Mouse (Mus musculus): Measurements from ENCODE around the gene Bcar3.

Gene Bcar3

GRCm38 (mm10) chr3:122338897-122339296, 45.0 kb downstream of the Bcar3 start:
- no peak for DNase-seq

GRCm38 (mm10) chr3:122340135-122341068, 46.5 kb downstream of the Bcar3 start:
- no peak for DNase-seq

- DNase-seq: no peak
These were observed 49.5 kb downstream of the Bcar3 start for GRCm38 (mm10) chr3:122343437-122343853.

GRCm38 (mm10) chr3:122344350-122344749, 50.4 kb downstream of the Bcar3 start:
- no peak for DNase-seq

GRCm38 (mm10) chr3:122345977-122346472, 52.1 kb downstream of the Bcar3 start:
- no peak for DNase-seq

- DNase-seq: no peak
These were observed 52.7 kb downstream of the Bcar3 start for GRCm38 (mm10) chr3:122346600-122346999.

GRCm38 (mm10) chr3:122348677-122349076, 54.7 kb downstream of the Bcar3 start:
- no peak for DNase-seq

- no peak for DNase-seq
These were observed 58.9 kb downstream of the Bcar3 start for GRCm38 (mm10) chr3:122352801-122353200.

- no peak for DNase-seq
These were observed 65.5 kb downstream of the Bcar3 start for GRCm38 (mm10) chr3:122359426-122359825.

- no peak for DNase-seq
These were observed 66.0 kb downstream of the Bcar3 start for GRCm38 (mm10) chr3:122359954-122360353.

GRCm38 (mm10) chr3:122360721-122361138, 66.8 kb downstream of the Bcar3 start:
- no peak for DNase-seq

GRCm38 (mm10) chr3:122362719-122363118, 68.8 kb downstream of the Bcar3 start:
- no peak for DNase-seq

GRCm38 (mm10) chr3:122364565-122364964, 70.6 kb downstream of the Bcar3 start:
- no peak for DNase-seq

GRCm38 (mm10) chr3:122365326-122365725, 71.4 kb downstream of the Bcar3 start:
- DNase-seq: no peak

- DNase-seq: no peak
These were observed 77.9 kb downstream of the Bcar3 start for GRCm38 (mm10) chr3:122371646-122372341.

- no peak for DNase-seq
These were observed 78.7 kb downstream of the Bcar3 start for GRCm38 (mm10) chr3:122372617-122373016.

- DNase-seq: no peak
These were observed 82.1 kb downstream of the Bcar3 start for GRCm38 (mm10) chr3:122376011-122376410.

- no peak for DNase-seq
These were observed 82.5 kb downstream of the Bcar3 start for GRCm38 (mm10) chr3:122376412-122376831.

GRCm38 (mm10) chr3:122376841-122377464, 83.0 kb downstream of the Bcar3 start:
- DNase-seq: no peak

- no peak for DNase-seq
These were observed 84.7 kb downstream of the Bcar3 start for GRCm38 (mm10) chr3:122378634-122379033.

- DNase-seq: no peak
These were observed 86.8 kb downstream of the Bcar3 start for GRCm38 (mm10) chr3:122380776-122381175.

GRCm38 (mm10) chr3:122381591-122381990, 87.7 kb downstream of the Bcar3 start:
- DNase-seq: no peak

- DNase-seq: no peak
These were observed 92.5 kb downstream of the Bcar3 start for GRCm38 (mm10) chr3:122386444-122386843.
